Mouse (Mus musculus): Measurements from ENCODE around the gene 9530077C05Rik.
"Not testable (repeated sequence)": the region's sequence is repeated elsewhere in the genome, so short reads cannot be mapped to it uniquely, and the experiment has no call there.

9530077C05Rik gene

DNA sequence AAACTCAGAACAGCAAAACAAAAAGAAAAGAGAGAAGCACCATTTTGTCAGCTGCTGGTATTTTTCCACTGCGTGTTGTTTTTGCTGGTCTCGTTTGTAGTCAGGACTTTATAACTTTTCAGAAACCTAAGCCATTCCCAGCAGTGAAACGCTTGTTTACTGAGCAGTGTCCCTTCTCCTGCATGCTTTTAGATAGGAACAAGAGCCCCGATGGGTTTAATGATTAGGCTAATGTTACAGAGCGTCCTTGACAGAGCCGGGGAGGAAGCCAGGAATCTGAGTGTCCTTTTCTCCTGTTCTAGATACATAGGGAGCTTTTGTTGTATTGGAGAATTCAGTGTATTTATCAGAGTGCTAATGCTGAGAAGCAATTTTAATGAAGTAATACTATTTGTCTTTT is 6.2 kb downstream of the 9530077C05Rik start:
- no peak for DNase-seq (ENCODE audit: low read depth, low spot score)

DNA sequence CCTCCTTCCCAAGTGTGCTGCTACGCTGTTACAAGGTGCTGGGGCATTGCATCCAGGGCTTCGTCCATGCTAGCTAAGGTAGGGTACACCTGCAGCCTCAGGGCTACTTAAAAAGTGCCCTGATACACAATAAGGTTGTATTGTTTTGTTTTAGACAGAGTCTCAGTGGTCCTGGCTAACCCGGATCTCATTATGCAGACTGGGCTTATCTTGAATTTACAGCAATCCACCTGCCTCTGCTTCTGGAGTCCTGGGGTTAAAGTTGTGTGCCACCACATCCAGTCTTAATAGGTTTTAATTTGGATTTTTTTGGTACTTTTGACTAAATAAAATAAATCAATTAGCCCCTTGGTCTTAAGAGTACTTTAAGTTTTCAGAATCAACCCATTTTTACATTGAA is 8.6 kb downstream of the 9530077C05Rik start:
- no peak for DNase-seq (ENCODE audit: low read depth, low spot score)

DNA sequence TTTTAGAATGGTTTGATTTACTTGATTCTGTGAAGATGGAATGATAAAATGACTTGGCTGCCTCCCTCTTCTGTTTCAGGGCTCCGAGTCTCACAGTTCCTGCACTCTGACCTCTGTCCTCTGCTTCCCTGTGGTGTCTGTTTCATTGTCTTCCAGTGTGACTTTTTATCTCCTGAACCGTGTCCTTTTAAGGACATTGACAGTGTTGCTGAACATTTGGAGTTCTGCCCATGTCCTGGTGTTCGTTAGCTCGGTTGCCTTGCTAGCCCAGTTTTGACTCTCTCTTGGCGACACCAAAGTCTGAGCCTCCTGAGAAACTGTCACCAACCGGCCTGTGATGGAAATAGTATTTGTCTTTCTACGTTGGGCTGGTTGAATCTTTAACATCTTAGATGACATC is 9.2 kb downstream of the 9530077C05Rik start:
- no peak for DNase-seq (ENCODE audit: low read depth, low spot score)

DNA sequence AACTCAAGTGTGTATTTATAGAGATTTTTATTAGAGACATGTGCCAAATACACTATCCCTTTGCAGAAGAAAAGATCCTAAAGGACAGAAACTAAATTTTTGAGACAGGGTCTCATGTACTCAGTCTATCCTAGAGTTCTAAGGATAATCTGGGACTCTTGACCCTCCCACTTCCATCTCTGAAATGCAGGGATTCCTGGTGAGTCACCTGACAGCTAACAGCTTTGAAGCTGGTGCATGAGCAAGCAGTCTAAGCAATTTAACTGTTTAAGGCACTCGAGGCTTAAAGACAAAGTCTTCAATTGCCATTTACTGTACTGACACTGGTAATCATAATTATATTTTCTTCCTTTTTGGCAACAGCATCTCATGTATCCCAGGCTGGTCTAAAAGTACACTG is 11.2 kb downstream of the 9530077C05Rik start:
- peak; percentile 60 for DNase-seq (ENCODE audit: low read depth, low spot score)

DNA sequence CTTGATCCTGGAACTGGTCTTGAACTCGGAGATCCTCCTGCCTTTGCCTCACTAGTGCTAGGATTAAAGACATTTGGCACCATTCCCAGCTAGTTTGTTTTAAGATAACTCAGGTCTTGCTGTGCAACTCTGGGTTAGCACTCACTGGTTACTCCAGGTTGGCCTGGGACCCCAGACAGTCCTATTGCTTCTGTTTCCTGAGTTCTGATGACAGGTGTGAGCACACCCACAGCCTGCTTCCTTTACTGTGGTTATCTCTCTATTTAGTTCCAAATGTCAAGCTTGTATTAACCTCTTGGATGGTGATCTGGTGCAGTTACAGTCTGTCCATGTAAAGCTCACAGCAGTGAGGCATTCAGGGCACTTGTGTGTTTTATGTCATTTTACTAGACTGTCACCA is 12.2 kb downstream of the 9530077C05Rik start:
- no peak for DNase-seq (ENCODE audit: low read depth, low spot score)

DNA sequence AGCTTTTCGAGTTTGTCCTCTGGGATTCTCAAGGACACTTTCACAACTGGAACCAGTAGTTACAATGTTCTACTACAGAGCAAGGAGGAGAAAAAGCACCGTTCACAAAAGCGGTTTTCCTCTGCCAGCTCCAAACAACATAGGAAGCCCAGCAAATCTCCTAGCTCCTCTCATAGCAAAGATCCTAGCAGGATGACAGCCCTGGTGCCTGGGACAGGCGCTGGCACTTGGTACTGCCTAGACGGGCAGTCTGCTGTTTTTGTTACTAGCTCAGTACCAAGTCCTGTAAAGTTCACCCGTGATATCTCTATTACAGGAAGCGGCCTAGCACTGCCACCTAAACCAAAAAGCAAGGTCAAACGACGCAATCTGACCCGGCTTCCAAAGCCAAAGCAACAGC is 12.9 kb downstream of the 9530077C05Rik start:
- DNase-seq (ENCODE audit: low read depth, low spot score): no peak

DNA sequence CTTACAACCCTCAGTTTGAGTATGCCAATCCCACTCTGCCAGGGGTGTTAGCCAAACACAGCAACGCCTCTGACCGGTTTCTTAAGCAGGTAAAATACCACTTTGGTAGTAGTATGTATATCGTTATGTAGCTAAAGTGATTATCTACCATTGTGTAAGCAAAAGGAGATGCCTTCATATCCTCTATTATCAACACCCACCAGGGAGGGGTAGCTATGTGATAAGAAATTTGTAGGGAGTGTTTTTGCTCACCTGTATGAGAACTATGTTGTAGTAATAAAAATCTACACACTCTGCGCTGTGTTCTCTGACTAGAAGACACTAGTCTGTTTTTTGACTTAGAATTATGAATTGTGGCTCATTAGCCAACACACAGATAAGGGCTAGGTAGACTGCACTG is 13.4 kb downstream of the 9530077C05Rik start:
- no peak for DNase-seq (ENCODE audit: low read depth, low spot score)

DNA sequence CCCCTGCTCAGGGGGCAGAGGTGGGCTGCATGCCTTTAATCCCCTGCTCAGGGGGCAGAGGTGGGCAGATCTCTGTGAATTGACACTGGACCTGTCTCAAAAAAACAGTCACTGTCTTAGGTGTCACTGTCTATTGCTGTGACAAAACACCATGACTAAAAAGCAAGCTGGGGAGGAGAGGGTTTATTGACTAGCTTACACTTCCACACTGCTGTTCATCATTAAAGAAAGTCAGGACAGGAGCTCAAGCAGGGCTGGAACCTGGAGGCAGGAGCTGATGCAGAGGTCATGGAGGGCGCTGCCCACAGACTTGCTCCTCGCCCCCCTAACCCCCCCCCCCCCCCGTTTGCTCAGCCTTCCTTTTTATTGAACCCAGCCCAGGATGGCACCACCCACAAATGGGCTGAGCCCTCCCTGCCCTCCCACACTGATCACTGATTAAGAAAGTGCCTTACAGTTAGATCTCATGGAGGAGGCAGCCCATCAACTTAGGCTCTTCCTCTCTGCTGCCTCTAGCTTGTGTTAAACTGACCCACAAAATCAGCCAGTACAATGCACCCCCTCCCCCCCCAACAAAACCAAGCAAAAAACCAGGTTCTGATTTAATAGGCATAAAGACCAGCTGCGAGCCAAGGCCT is 16.8 kb downstream of the 9530077C05Rik start:
- no peak for DNase-seq (ENCODE audit: low read depth, low spot score)

DNA sequence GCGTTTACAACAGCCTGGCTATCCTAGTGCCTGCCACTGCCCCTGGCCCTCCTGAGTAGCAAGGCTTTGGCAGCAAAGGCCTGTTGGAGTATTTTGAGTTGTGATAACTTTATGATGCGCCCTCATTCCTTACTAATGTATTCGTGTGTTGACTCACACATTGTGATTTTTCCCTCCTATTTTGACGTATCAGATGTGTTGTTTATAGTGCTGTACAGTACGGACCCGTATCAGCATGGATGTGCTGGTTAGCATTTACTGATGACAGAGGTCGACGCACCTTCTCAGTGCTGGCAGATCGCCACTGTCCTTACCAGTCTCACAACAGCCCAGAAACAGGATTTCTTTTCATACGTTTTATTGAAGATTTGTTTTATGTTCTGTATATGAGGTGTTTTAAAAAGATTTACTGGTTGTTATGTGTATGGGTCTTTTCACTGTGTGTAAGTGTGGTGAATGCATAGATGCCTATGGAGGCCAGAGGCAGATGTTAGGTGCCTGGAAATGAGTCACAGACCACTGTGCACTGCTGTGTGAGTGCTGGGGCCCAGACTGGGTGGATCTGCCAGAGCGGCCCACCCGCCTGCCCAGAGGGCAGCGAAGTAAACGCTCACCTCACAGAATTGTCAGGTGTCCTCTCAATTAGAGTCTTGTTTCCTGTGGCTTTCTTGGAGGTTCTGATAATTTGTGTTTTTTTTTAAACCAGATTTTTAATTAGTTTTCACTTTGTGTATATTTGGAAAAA is 17.5 kb downstream of the 9530077C05Rik start:
- DNase-seq (ENCODE audit: low read depth, low spot score): peak; percentile 9

DNA sequence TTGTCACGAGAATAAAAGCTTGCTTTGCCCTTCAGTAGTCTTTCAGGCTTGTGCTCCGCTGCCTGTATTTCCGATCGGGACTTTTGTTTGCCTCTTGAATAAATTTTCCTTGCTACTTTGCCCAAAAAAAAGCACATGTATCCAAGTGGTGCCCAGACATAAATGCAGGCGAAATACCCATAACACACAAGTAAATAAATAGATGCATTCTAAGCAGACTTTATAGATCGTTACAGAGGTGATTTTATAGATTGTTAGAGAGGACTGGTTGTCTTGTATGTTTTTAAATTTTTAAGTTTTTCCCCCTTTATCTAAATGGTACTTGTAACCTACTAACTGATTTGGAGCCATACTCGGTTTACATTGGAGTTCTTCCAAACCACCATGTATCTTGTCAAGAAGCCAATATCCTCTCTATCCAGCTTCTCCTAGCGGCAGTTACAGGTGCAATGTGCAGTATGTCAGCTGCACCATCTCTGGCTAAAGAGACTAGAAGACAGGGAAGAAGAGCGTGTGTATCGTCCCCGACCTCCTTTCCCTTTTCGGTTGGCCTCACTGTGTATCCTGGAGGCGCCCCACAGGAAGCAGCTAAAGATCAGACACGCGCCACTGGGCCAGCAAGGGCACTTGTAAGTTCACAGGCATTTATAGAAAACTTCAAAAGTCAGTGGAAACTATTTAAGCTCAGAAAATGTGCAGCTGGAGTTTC is 18.4 kb downstream of the 9530077C05Rik start:
- peak; percentile 17 for DNase-seq (ENCODE audit: low read depth, low spot score)

DNA sequence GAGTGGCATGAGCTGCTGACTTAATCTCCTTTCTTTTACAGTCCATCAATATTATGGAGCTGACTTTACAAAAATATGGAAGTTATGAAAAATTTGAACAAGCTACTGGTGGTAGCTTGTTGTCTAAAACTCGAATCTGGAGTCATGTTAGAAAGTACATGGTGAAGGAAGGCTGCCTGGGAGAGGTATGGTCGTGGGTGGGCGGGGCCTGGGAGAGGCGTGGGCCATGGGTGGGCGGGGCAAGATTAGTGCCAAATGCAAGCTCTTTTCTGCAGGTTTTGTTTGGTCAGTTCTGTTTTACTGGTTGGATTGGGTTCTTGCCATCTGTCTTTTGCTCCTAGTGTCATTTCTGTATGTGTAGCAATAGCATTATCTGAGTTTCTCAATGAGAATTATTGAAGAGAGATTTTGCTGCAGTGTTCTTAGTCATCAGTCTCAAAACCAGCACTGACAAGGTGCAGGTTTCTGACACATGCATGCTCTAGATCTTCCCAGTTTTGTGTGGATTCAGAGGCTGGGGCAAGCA is 19.1 kb downstream of the 9530077C05Rik start:
- DNase-seq (ENCODE audit: low read depth, low spot score): no peak

DNA sequence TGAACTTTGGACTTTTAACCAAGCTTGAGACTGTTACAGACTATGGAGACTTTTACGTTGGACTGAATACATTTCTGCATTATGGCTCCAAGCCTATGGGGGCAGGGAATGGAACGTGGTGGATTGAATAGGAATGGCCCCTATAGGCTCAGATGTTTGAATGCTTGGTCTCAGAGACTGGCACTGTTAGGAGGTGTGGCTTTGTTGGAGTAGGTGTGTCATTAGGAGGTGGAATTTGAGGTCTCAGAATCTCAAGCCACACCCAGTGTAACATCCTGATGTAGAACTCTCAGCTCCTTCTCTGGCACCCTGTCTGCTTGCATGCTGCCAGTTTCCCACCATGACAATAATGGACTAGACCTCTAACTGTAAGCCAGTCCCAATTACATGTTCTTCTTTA is 21.9 kb downstream of the 9530077C05Rik start:
- DNase-seq (ENCODE audit: low read depth, low spot score): no peak

DNA sequence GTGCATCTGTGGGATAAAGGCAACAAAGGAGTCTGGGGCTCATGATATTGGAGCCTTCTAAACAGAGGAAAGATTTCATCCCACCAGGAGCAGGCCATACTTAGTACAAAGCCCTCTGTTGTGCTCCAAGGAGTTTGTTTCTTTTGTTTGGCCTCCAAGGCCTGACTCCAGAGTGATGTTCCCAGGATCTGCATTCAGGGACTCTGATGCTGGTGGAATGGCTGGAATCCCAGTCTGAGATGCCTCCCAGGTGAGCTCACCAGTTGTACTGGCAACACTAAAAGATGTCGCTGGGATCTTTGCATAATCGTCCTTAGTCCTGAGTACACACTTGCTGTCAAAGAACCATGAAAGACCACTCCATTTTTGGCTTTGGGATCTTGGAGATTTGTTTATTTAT is 22.8 kb downstream of the 9530077C05Rik start:
- DNase-seq (ENCODE audit: low read depth, low spot score): no peak

DNA sequence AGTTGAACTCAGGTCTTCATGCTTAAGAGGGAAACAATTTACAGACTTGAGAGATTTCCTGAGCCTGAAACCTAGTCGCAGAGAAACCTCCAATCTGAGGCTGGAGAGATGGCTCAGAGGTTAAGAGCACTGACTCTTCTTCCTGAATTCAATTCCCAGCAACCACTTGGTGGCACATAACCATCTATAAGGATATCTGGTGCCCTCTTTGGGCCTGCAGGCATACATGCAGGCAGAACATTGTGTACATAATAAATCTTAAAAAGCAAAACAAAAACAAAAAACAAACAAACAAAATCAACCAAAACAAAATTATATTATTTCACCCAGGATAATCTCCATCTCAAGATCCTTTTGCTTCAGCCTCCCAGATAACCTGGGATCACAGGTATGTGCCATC is 27.5 kb downstream of the 9530077C05Rik start:
- DNase-seq (ENCODE audit: low read depth, low spot score): no peak

DNA sequence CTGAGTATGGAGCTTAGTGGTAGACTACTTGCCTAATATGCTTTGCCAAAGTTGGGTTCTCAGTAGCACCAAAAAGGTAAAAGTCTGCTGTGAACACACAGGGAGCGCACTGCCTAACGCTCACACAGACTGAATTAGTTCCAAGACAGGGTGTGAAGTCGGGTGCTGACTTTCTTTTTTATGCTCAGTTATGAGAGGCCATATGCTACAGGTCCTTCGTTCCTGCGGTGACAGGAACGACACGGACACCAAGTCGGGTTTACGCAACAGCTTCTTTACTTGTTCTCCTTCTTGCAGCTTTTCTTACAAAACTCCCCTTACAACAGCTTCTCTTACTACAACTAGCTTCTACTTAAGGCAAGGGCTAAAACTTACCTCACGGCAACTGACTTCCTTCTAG is 31.8 kb downstream of the 9530077C05Rik start:
- no peak for DNase-seq (ENCODE audit: low read depth, low spot score)

DNA sequence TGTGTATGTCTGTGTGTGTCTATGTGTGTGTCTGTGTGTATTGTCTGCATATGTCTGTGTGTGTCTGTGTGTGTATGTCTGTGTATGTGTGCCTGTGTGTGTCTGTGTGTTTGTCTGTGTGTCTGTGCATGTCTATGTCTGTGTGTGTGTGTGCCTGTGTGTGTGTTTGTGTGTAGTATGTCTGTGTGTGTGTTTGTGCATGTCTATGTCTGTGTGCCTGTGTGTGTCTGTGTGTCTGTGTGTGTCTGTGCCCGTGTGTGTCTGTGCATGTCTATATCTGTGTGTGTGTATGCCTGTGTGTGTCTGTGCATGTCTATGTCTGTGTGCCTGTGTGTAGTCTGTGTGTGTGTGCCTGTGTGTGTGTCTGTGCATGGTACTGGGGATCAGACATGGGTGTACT is 33.8 kb downstream of the 9530077C05Rik start:
- DNase-seq (ENCODE audit: low read depth, low spot score): no peak

DNA sequence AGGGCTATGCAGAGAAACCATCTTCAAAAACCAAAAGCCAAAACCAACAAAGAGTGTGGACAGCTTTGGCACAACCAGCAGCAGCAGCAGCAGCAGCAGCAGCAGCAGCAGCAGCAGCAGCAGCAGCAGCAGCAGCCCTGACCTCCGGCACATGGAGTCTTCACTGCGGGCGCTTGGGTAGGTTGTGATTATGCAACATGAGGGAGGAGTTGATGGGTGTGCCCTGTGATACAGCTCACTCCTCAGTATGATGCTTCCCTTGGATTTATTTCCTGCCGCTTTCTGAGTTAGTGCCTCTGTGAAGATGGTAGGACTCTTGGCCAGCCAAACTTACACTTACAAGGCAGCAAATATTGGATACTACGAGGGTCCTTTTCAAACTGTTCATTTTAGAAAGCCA is 35.9 kb downstream of the 9530077C05Rik start:
- no peak for DNase-seq (ENCODE audit: low read depth, low spot score)

DNA sequence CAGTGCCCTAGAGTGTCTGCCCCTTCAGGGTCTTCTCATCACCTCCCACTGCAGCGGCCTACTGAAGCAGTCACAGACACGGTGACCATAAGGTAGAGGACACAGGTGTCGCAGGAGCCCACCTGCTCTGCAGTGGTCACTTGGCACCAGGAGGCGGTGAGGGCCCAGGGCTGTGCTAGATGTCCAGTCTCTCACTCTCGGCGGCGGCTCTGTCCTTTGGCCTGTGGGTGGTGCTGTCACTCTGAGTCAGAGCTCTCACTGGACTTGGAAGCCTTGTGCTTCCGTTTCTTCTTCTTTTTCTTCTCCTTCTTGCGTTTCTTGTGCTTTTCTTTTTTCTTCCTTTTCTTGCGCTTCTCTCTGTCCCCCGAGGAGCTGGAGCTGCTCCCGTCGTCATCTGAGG is 37.1 kb downstream of the 9530077C05Rik start:
- no peak for DNase-seq (ENCODE audit: low read depth, low spot score)

DNA sequence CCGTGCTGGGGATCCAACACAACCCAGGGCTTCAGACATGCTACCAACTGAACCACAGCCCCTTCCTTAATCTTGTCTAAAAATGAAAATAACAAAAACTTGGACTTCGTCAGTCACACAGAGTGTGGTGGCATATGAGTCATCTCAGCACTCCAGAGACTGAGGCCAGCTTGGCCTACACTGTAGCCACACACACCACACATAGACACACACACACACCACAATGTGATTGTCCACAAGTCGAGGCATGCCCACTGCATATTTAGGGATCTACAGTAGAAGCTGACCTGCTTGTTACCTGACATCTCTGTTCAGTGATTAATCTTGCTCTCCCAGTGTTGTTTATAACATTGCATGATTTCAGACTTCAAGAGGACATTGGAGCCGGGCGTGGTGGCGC is 37.9 kb downstream of the 9530077C05Rik start:
- DNase-seq (ENCODE audit: low read depth, low spot score): peak; percentile 6

DNA sequence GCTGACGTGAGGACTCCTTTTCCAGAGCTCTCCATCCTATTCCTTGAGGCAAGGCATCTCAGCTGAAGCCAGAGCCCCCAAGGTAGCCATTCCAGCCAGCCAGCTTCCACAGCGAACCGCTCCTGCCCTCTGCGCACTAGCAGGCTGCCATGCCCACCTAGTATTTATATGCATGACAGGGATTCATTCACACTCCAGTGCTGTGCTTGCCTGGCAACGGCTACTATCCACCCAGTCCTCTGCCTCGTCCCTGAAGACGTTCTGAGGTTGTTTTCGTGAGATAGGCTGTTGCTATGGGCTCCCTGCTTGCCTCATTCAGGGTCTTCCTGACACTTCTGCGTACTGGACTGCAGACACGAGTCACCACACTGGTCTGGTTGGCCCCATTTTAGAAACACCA is 41.4 kb downstream of the 9530077C05Rik start:
- no peak for DNase-seq (ENCODE audit: low read depth, low spot score)

DNA sequence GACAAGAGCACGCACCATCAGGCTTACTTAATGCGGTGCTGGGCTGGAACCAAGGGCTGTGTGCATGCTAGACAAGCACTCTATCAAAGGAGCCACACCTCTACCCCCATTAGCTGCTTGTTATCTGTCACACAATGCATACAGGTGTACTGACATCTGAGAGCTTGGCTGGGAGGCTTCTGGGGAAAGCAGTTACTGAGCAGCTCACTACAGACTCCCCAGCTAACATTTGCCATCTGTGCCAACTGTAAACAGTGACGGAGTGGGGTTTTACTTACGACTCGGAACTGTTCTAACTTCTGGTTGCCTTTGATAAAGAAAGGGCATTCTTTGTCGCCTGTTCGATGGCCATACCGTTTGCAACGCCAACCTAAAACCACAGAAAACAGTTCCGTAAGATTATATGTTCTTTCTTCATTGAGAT is 42.2 kb downstream of the 9530077C05Rik start:
- no peak for DNase-seq (ENCODE audit: low read depth, low spot score)

DNA sequence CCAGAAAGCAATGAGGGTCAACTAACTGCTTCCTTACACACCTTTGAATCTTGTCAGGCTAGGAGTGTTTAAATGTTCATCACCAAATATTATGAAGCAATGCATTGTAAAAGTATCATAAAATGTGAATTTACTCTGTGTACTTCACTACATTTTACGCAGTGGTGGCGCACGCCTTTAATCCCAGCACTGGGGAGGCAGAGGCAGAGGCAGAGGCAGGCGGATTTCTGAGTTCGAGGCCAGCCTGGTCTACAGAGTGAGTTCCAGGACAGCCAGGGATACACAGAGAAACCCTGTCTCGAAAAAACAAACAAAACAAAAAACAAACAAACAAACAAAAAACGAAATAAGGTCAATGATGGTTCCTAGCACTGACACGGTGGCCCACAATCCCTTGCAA is 42.7 kb downstream of the 9530077C05Rik start, which contains the start of gene Gm17545:
Gm17545 (plus strand) TSS at position 301 of the 400 bp plus-strand sequence.
- DNase-seq (ENCODE audit: low read depth, low spot score): not testable (repeated sequence)
